Mouse (Mus musculus) B cell, adult (primary cell): ENCODE data around the gene Apbb2. TPM values are rescaled to one million over a fixed set of nuclear protein-coding genes. Genes with fewer than 3 reads are reported as not detected.

Source experiments
- total RNA-seq: library from RNA; stranded (reverse); gene quantifications from 4 replicates; pipeline ENCODE4 v1.2.4, GENCODE M21; 2023; ENCODE audit not compliant: inconsistent age

Apbb2 gene
- 2.0 to 2.4 TPM (median 2.3 TPM) in 4 replicates for total RNA-seq

DNA sequence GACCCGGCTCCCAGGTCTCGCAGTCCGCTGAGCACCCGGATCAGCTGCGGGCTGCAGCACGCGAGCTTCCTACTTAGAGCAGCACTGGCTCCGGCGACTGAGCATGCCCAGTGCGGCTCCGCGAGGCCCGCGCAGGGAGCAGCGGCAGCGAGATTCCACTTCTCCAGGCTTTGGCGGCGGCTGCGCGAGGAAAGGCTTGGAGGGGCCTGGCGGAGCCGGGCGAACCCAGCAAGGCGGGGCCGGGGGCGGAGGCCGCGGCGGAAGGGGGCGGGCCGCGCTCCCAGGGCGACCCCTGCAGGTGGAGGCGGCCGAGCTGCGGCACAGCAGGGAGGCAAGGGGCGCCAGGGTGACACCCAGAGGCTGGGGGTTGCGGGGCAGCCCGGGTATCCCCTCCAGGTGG lies at the start of gene Apbb2:
Apbb2 (minus strand) TSS at position 188 of the 400 bp plus-strand sequence.

DNA sequence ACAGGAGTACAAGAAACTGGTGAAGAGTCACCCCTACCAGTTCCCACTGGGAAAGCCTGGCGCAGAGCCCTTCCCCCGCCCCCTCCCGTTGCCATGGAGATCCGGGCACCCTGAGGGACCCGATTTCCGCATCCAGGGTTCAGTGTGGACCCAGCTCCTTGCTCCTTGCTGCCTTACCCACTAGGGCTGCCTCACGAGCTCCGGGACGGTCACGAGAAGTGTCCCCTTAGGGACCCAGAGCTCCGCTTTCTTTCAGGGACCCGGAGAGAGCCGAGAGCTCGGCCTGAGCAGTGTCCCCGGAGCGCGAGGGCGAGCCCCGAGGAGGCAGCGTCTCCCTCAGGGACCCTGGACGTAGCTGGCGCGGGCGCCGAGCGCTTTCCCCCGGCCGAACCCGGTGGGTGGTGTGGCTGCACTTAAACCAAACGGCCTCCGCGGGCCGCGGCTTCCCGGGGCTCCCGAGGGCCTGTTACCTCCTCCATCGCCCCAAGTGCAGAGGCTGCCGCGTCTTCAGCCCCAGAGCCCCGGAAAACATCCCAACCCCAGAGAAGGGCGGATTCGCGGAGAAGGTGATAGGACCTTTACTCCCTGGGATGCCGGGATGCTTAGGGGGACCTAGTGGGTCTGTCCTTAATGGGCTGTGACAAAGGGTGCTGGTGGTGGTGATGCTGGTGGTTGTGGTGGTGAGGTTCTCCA lies 358.7 kb downstream of the Apbb2 start, which contains the start of gene Nsun7:
Nsun7 (plus strand) TSS at position 142 of the 693 bp plus-strand sequence.

Other genes with a start within 250 kb of the Apbb2 start
- 0.55 to 2.3 TPM (median 0.99 TPM) in 3 of 4 replicates, not detected in the other for gene Uchl1, start 57.3 kb upstream of the Apbb2 start, total RNA-seq
- gene Limch1, start 127.0 kb upstream of the Apbb2 start, total RNA-seq: not detected in 4 replicates